Mouse (Mus musculus) heart, adult 2 months (tissue): ENCODE measurements at regions not wholly inside any gene's neighbourhood (a gene's known extent, or its start where the extent isn't known, plus 50 kb on each side); places are given as distances from the start of the nearest gene placed in this dataset.

ENCODE experiments used
- EP300 ChIP-seq: fragments of 200-500 bp; IDR thresholded peaks from 2 replicates; pipeline ENCODE4 v1.6.1; 2011; ENCODE audit warnings: low read depth, low read length, control low read depth; ENCODE audit not compliant: insufficient read depth
- POLR2A ChIP-seq: fragments of 200-500 bp; IDR thresholded peaks from 2 replicates; pipeline ENCODE4 v1.6.1; 2011; ENCODE audit warnings: mild to moderate bottlenecking, low read depth, low read length, control low read depth; ENCODE audit not compliant: insufficient read depth

GRCm38 (mm10) chr10:66597952-66598351 is 498.0 kb upstream of the Jmjd1c start:
- TF ChIP-seq POLR2A (no peak), EP300 (no peak)
